Mouse (Mus musculus) CD4-positive, CD25-positive, alpha-beta regulatory T cell, adult 9 weeks (primary cell): ENCODE results near the gene Eif1ax. TPM values are rescaled to one million over a fixed set of nuclear protein-coding genes. Genes with fewer than 3 reads are reported as not detected.

Source experiments
- polyA plus RNA-seq: library from polyadenylated mRNA; unstranded; fragments of 100-300 nt; shearing (Covaris generic); gene quantifications from one replicate; pipeline ENCODE4 v1.2.1, GENCODE M21; 2017

Gene Eif1ax
- 53.9 TPM for polyA plus RNA-seq

DNA sequence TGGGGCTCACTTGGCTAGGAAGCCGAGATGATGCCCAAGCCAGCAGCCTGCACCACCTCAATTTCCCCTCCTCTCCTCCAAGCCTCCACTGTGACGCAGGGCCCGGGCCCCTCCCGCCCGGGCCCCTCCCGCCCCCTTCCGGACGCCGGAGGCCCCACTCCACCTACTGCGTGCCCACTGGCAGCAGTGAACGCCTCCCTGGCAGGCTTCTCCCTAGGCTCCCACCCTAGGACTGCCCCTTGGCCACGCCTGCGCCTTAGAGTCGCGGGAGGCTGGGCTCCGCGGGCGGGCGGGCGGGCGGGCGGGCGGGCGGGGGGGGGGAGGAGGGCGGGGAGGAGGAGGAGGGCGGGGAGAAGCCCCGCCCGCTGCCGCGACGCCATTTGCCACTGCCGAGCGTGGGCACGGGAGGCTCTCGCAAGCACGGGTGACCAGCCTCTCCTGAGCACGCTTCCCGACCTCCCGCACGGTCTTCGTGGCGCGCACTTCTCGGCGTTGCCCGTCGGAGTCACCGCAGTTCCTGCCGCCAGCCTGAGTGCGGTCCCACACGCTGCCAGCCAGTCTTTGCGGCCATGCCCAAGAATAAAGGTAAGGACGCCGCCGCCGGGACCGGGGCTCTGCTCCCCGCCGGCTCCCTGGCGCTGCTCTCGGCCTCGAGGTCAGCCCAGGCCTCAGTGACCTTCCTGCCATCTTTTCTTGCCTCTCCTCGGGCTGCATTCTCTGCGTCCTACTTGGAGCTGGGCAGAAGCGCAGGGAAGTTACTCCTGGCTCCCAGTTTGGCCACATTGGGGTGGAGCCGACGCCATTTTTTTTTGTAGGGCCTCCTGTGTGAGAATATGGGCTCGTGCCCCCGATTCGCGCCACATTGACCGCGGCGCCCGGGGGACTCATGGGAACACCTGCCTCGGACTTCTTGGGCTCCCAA lies at the start of gene Eif1ax:
Gene Eif1ax, plus strand, starts transcription at position 348 of the 922 bp plus-strand sequence.

GRCm38 (mm10) chrX:159414130-159414828 lies 42.3 kb downstream of the Eif1ax start, which contains the start of gene Map7d2:
Gene Map7d2 (plus strand): TSS chrX:159414572.

Other genes starting within 250 kb of the Eif1ax start
- gene Rps6ka3, start 161.9 kb upstream of the Eif1ax start, polyA plus RNA-seq, result 7.0 TPM
- not detected for gene Map7d2, start 42.4 kb downstream of the Eif1ax start, polyA plus RNA-seq
- 41.0 TPM for gene Bclaf3, start 154.5 kb downstream of the Eif1ax start, polyA plus RNA-seq